Mouse (Mus musculus) embryonic stem cell, embryonic (primary cell): ENCODE data around the gene Hand2.

Source experiments
- CTCF ChIA-PET, 4 experiments: fragments of 300-600 bp in 2 of 4; fragments of 350-600 bp in 2 of 4; sonication (Branson Sonifier 250); formaldehyde crosslinking; loops; one replicate each; lab custom pipeline; 2022; ENCODE audit warnings: inconsistent platforms in 2 of 4; lab: Charles Lee
- POLR2A ChIA-PET, 4 experiments: fragments of 300-600 bp in 2 of 4; fragments of 350-600 bp in 2 of 4; sonication (Branson Sonifier 250); formaldehyde crosslinking; loops; one replicate each; lab custom pipeline; 2022; ENCODE audit warnings: antibody characterized with exemption in 4 of 4, inconsistent platforms in 1 of 4; lab: Charles Lee

Gene Hand2

GRCm38 (mm10) chr8:57321898-57322895 lies 1.4 kb downstream of the Hand2 start:
- POLR2A ChIA-PET, result interaction anchor here in 3 of 4 experiments (1.1 to 3.5 kb wide), 6 partner anchors 9 to 188 kb away, joined by 3 to 15 read pairs (median 3); no protein-coding TSS in a partner anchor
- CTCF ChIA-PET, result interaction anchor here in 3 of 4 experiments (0.7 to 1.4 kb wide), 8 partner anchors 8 to 82 kb away, joined by 3 to 4 read pairs (median 3); no protein-coding TSS in a partner anchor

- ChIA-PET CTCF (interaction anchor here in 3 of 4 experiments (0.6 to 1.4 kb wide), 6 partner anchors 9 to 143 kb away, joined by 3 to 4 read pairs (median 3); no protein-coding TSS in a partner anchor), POLR2A (interaction anchor here in 2 of 4 experiments (1.0 to 3.5 kb wide), 5 partner anchors 10 to 186 kb away, joined by 3 to 15 read pairs (median 3); no protein-coding TSS in a partner anchor)
These were observed 2.5 kb downstream of the Hand2 start for GRCm38 (mm10) chr8:57322961-57323941.

GRCm38 (mm10) chr8:57324091-57324490 lies 3.3 kb downstream of the Hand2 start:
- CTCF ChIA-PET, result interaction anchor here (0.6 to 1.3 kb wide), 4 partner anchors 10 to 144 kb away, joined by 3 to 5 read pairs (median 3); no protein-coding TSS in a partner anchor
- POLR2A ChIA-PET, result interaction anchor here in 2 of 4 experiments (0.6 to 3.5 kb wide), 4 partner anchors 9 to 166 kb away, joined by 3 to 15 read pairs (median 4); no protein-coding TSS in a partner anchor

GRCm38 (mm10) chr8:57324671-57325070 lies 3.9 kb downstream of the Hand2 start:
- POLR2A ChIA-PET, result interaction anchor here in 2 of 4 experiments (0.6 to 3.5 kb wide), 7 partner anchors 9 to 174 kb away, joined by 3 to 15 read pairs (median 4); no protein-coding TSS in a partner anchor
- CTCF ChIA-PET, result interaction anchor here in 2 of 4 experiments (1.1 to 1.3 kb wide), 2 partner anchors 11 to 79 kb away, joined by 3 to 5 read pairs; no protein-coding TSS in a partner anchor

- ChIA-PET POLR2A (interaction anchor here (0.6 to 1.6 kb wide), 9 partner anchors 9 to 173 kb away, joined by 3 to 6 read pairs (median 3); no protein-coding TSS in a partner anchor), CTCF (interaction anchor here in 3 of 4 experiments (0.6 to 1.3 kb wide), 5 partner anchors 11 to 712 kb away, joined by 3 to 15 read pairs (median 5); no protein-coding TSS in a partner anchor)
These were observed 4.5 kb downstream of the Hand2 start for GRCm38 (mm10) chr8:57325111-57325891.

- ChIA-PET POLR2A (interaction anchor here in 2 of 4 experiments (0.6 to 1.5 kb wide), 8 partner anchors 7 to 188 kb away, joined by 3 to 6 read pairs (median 3); no protein-coding TSS in a partner anchor), CTCF (interaction anchor here in 3 of 4 experiments (0.6 to 1.0 kb wide), 3 partner anchors 15 to 27 kb away, joined by 3 to 15 read pairs (median 3); no protein-coding TSS in a partner anchor)
These were observed 5.6 kb downstream of the Hand2 start for GRCm38 (mm10) chr8:57326091-57327065.

- CTCF ChIA-PET, result interaction anchor here in 1 of 4 experiments (0.9 kb wide), 1 partner anchor 26 kb away, joined by 3 read pairs; no protein-coding TSS in a partner anchor
- POLR2A ChIA-PET, result interaction anchor here in 2 of 4 experiments (0.6 to 1.0 kb wide), 3 partner anchors 18 to 188 kb away, joined by 3 to 4 read pairs (median 3); no protein-coding TSS in a partner anchor
These were observed 6.7 kb downstream of the Hand2 start for GRCm38 (mm10) chr8:57327281-57328160.

GRCm38 (mm10) chr8:57328161-57328920 lies 7.6 kb downstream of the Hand2 start:
- ChIA-PET CTCF (no interaction called here), POLR2A (interaction anchor here in 2 of 4 experiments (0.6 to 0.9 kb wide), 2 partner anchors 161 to 826 kb away, joined by 3 read pairs; no protein-coding TSS in a partner anchor)

- ChIA-PET CTCF (interaction anchor here in 1 of 4 experiments (0.6 kb wide), 1 partner anchor 130 kb away, joined by 5 read pairs; no protein-coding TSS in a partner anchor), POLR2A (interaction anchor here in 2 of 4 experiments (0.6 to 1.3 kb wide), 3 partner anchors 8 to 827 kb away, joined by 3 to 4 read pairs (median 3); partner anchors contain the start of gene Hand2 (in 1 of the 2))
These were observed 8.2 kb downstream of the Hand2 start for GRCm38 (mm10) chr8:57328931-57329341.

- POLR2A ChIA-PET, result interaction anchor here in 1 of 4 experiments (0.6 to 1.3 kb wide), 2 partner anchors 9 to 12 kb away, joined by 3 to 4 read pairs; partner anchors contain the start of gene Hand2
- CTCF ChIA-PET, result no interaction called here
These were observed 9.3 kb downstream of the Hand2 start for GRCm38 (mm10) chr8:57330106-57330505.

GRCm38 (mm10) chr8:57331727-57332630 lies 11.2 kb downstream of the Hand2 start:
- CTCF ChIA-PET, result interaction anchor here in 1 of 4 experiments (1.4 kb wide), 1 partner anchor 10 kb away, joined by 4 read pairs; no protein-coding TSS in a partner anchor
- POLR2A ChIA-PET, result interaction anchor here in 1 of 4 experiments (0.7 kb wide), 1 partner anchor 1797 kb away, joined by 3 read pairs; no protein-coding TSS in a partner anchor
